Mouse (Mus musculus) layer of hippocampus, postnatal 36 days (tissue): ENCODE data around the gene Clta. TPM values are rescaled to one million over a fixed set of nuclear protein-coding genes. Genes with fewer than 3 reads are reported as not detected.
"Not testable (repeated sequence)": the region's sequence is repeated elsewhere in the genome, so short reads cannot be mapped to it uniquely, and the experiment has no call there.

Source experiments
- DNase-seq, 2 experiments: peaks; one replicate each; pipeline ENCODE4 v3.0.0; 2022
- total RNA-seq, 2 experiments: library from RNA; stranded (reverse); gene quantifications; 2 replicates each; pipeline ENCODE4 v1.2.3; 2021

The Clta gene
- total RNA-seq, 2 experiments from 2014 or later, result 280 to 304 TPM

- no peak for DNase-seq
Observed at GRCm38 (mm10) chr4:44024241-44024640, 20.0 kb downstream of the Clta start.

- no peak for DNase-seq
Observed at GRCm38 (mm10) chr4:44025570-44025969, 21.3 kb downstream of the Clta start.

GRCm38 (mm10) chr4:44028303-44029135 lies 24.3 kb downstream of the Clta start:
- peak; percentile 60 to 63 for DNase-seq

- no peak for DNase-seq
Observed at GRCm38 (mm10) chr4:44029661-44030066, 25.4 kb downstream of the Clta start.

GRCm38 (mm10) chr4:44031521-44031920 lies 27.3 kb downstream of the Clta start:
- DNase-seq, result no peak

- DNase-seq, result no peak
Observed at GRCm38 (mm10) chr4:44036455-44036854, 32.2 kb downstream of the Clta start.

- no peak for DNase-seq
Observed at GRCm38 (mm10) chr4:44040802-44041201, 36.5 kb downstream of the Clta start.

- no peak for DNase-seq
Observed at GRCm38 (mm10) chr4:44042429-44042828, 38.2 kb downstream of the Clta start.

- DNase-seq, result not testable (repeated sequence)
Observed at GRCm38 (mm10) chr4:44043182-44043581, 38.9 kb downstream of the Clta start.

- no peak for DNase-seq
Observed at GRCm38 (mm10) chr4:44044685-44045356, 40.6 kb downstream of the Clta start.

GRCm38 (mm10) chr4:44046066-44046465 lies 41.8 kb downstream of the Clta start:
- no peak for DNase-seq

GRCm38 (mm10) chr4:44049812-44050211 lies 45.6 kb downstream of the Clta start:
- no peak for DNase-seq

GRCm38 (mm10) chr4:44059674-44060073 lies 55.4 kb downstream of the Clta start:
- no peak for DNase-seq

- DNase-seq, result no peak
Observed at GRCm38 (mm10) chr4:44062062-44062461, 57.8 kb downstream of the Clta start.

GRCm38 (mm10) chr4:44062816-44063215 lies 58.6 kb downstream of the Clta start:
- DNase-seq, result no peak

GRCm38 (mm10) chr4:44065355-44066025 lies 61.2 kb downstream of the Clta start:
- DNase-seq, result peak; percentile 87 to 88

GRCm38 (mm10) chr4:44066891-44067290 lies 62.6 kb downstream of the Clta start:
- DNase-seq, result no peak

GRCm38 (mm10) chr4:44068736-44069135 lies 64.5 kb downstream of the Clta start:
- no peak for DNase-seq

GRCm38 (mm10) chr4:44069411-44069810 lies 65.2 kb downstream of the Clta start:
- DNase-seq, result no peak

GRCm38 (mm10) chr4:44070641-44071040 lies 66.4 kb downstream of the Clta start:
- no peak for DNase-seq

- DNase-seq, result no peak
Observed at GRCm38 (mm10) chr4:44071741-44072145, 67.5 kb downstream of the Clta start.

- peak; percentile 88 to 90 for DNase-seq
Observed at GRCm38 (mm10) chr4:44072146-44072872, 68.1 kb downstream of the Clta start.
